Mouse (Mus musculus): ENCODE measurements around the gene Mtor.

GRCm38 (mm10) chr4:148469487-148470252 is 21.3 kb downstream of the Mtor start:
- TF ChIP-seq CTCF (IDR thresholded peaks at IDR 0.05; ENCODE audit: low read depth) (no peak), EP300 (IDR thresholded peaks at IDR 0.05; ENCODE audit: low read depth) (no peak)
